ENCODE assay signal across 15 mouse cellular contexts in genomic region chr16:53292081-53292480, GRCm38 (mm10).
"Had no signal": no experiment of that assay in that cellular context is flagged by ENCODE, and none has a peak within 500 bp of the region (broad histone marks: within the 10 kb centered on the region; RNA-seq: fewer than 3 reads in every experiment).

No protein-coding gene starts in this region.

- H3K27ac ChIP-seq: limb, embryonic 10.5 days; limb, embryonic 13.5 days; liver, embryonic 13.5 days; stomach, postnatal 0 days had no signal

- H3K36me3 ChIP-seq: limb, embryonic 10.5 days; limb, embryonic 13.5 days; liver, embryonic 13.5 days had no signal

- H3K4me1 ChIP-seq: limb, embryonic 10.5 days; liver, embryonic 13.5 days had no signal

- H3K27me3 ChIP-seq: limb, embryonic 13.5 days; liver, embryonic 13.5 days had no signal

- DNase-seq: kidney, adult 9 months; kidney, postnatal 14 days; kidney, postnatal 4 days; liver, embryonic 13.5 days; lung, adult 2 months; lung, postnatal 14 days; lung, postnatal 4 days; midbrain, embryonic 14.5 days; right cerebral cortex, adult 18-20 months; right cerebral cortex, postnatal 14 days; right cerebral cortex, postnatal 4 days; thymus, postnatal 25 days had no signal

- H3K9me3 ChIP-seq: limb, embryonic 10.5 days; limb, embryonic 13.5 days; liver, embryonic 13.5 days had no signal

- H3K4me3 ChIP-seq: limb, embryonic 10.5 days; limb, embryonic 13.5 days; liver, embryonic 13.5 days had no signal
